In genomic region chr11:86963027-86963426, GRCm38 (mm10) we compare ENCODE assay signal across 13 mouse cellular contexts. TPM values are rescaled to one million over a fixed set of nuclear protein-coding genes. Genes with fewer than 3 reads are reported as not detected.
DNase-seq lines count a peak whose midpoint lies in the region; ATAC-seq and TF ChIP-seq lines count a peak whose summit lies in the region.
"Had no signal": no experiment of that assay in that cellular context is flagged by ENCODE, and none has a peak within 500 bp of the region (broad histone marks: within the 10 kb centered on the region; RNA-seq: fewer than 3 reads in every experiment).

No protein-coding gene starts in this region.

- no peaks in the 10 kb centered on the region for H3K9me3 ChIP-seq in lung, embryonic 16.5 days (ENCODE audit: control insufficient read depth, low read length)
- no peaks in the 10 kb centered on the region for H3K9me3 ChIP-seq in stomach, embryonic 16.5 days (replicated peaks; ENCODE audit: control insufficient read depth, low read length)
- H3K9me3 ChIP-seq: hindbrain, embryonic 15.5 days; limb, embryonic 15.5 days had no signal

- intact Hi-C loops in heart, adult 2 months (cut with DNase I) = no loop called here
- intact Hi-C loops in heart, postnatal 25 days (cut with DNase I) = no loop called here
- intact Hi-C loops in heart, postnatal 10 days (cut with DNase I) = no loop called here

- no peak for TF ChIP-seq CTCF in heart, adult 2 months (IDR thresholded peaks at IDR 0.05)

- peaks cover 51% of the 10 kb centered on the region for H3K4me1 ChIP-seq in heart, adult 2 months (ENCODE audit: control insufficient read depth, insufficient read depth, low read length)
- peaks cover 64% of the 10 kb centered on the region for H3K4me1 ChIP-seq in lung, embryonic 16.5 days (replicated peaks; ENCODE audit: control insufficient read depth, insufficient read depth, low read length)
- peaks cover 61% of the 10 kb centered on the region for H3K4me1 ChIP-seq in stomach, embryonic 16.5 days (ENCODE audit: control insufficient read depth, insufficient read depth, low read length)

- no peak for TF ChIP-seq POLR2A in heart, adult 2 months (IDR thresholded peaks at IDR 0.05; ENCODE audit: insufficient read depth, low read depth, low read length)

- DNase-seq in heart, adult 2 months = peak in 1 of 2 experiments; percentile 52
- DNase-seq in heart, postnatal 25 days (ENCODE audit: low spot score) = no peak
- no peak for DNase-seq in lung, adult 18-20 months
- peak; percentile 58 to 78 for DNase-seq in heart, postnatal 10 days
- no peak for DNase-seq in layer of hippocampus, adult 9-10 months (ENCODE audit: low spot score)
- DNase-seq: adrenal gland, postnatal 10 days; cerebellum, adult 18-20 months had no signal

- H3K27ac ChIP-seq in heart, adult 2 months = peak overlapping the region; percentile 74
- H3K27ac ChIP-seq in lung, embryonic 16.5 days (ENCODE audit: low read length) = peak overlapping the region; percentile 92
- peak overlapping the region; percentile 91; the same call in 1 of the 2 replicates for H3K27ac ChIP-seq in stomach, embryonic 16.5 days (ENCODE audit: low read length)
- H3K27ac ChIP-seq: hindbrain, embryonic 15.5 days; limb, embryonic 15.5 days had no signal

- ATAC-seq in lung, embryonic 16.5 days (ENCODE audit: low read depth) = no peak
- ATAC-seq in stomach, embryonic 16.5 days (ENCODE audit: insufficient read depth, low FRiP score) = no peak
- ATAC-seq in erythroid progenitor cell, adult 5-6 weeks (replicated peaks; ENCODE audit: low FRiP score, poor library complexity, severe bottlenecking) = no peak
- ATAC-seq: Patski had no signal

- TF ChIP-seq EP300 in heart, adult 2 months (IDR thresholded peaks at IDR 0.05; ENCODE audit: insufficient read depth, low read depth, low read length) = no peak

- no peaks in the 10 kb centered on the region for H3K27me3 ChIP-seq in heart, adult 2 months (ENCODE audit: control insufficient read depth, insufficient read depth, low read length)
- H3K27me3 ChIP-seq in lung, embryonic 16.5 days (ENCODE audit: control insufficient read depth, insufficient read depth, low read depth, low read length) = no peaks in the 10 kb centered on the region
- no peaks in the 10 kb centered on the region for H3K27me3 ChIP-seq in stomach, embryonic 16.5 days (ENCODE audit: control insufficient read depth, insufficient read depth, low read length)
- H3K27me3 ChIP-seq: hindbrain, embryonic 15.5 days; limb, embryonic 15.5 days; Patski had no signal

- peaks cover 47% of the 10 kb centered on the region for H3K36me3 ChIP-seq in heart, adult 2 months (ENCODE audit: control insufficient read depth, insufficient read depth, low read length)
- no peaks in the 10 kb centered on the region for H3K36me3 ChIP-seq in lung, embryonic 16.5 days (ENCODE audit: control insufficient read depth, insufficient read depth, low read length)
- H3K36me3 ChIP-seq in stomach, embryonic 16.5 days (ENCODE audit: control insufficient read depth, insufficient read depth, low read length) = no peaks in the 10 kb centered on the region
- H3K36me3 ChIP-seq: hindbrain, embryonic 15.5 days had no signal

- no peak overlapping the region for H3K4me2 ChIP-seq in lung, embryonic 16.5 days (ENCODE audit: low read depth, low read length)
- H3K4me2 ChIP-seq in stomach, embryonic 16.5 days (ENCODE audit: low read depth, low read length) = no peak overlapping the region
- H3K4me2 ChIP-seq: hindbrain, embryonic 15.5 days; limb, embryonic 15.5 days had no signal

- 13% methylated on average over 1 of the region's 1 CpGs for WGBS in heart, adult 2 months
- WGBS in lung, embryonic 16.5 days = 25% methylated on average over 1 of the region's 1 CpGs
- WGBS in stomach, embryonic 16.5 days = 38% methylated on average over 1 of the region's 1 CpGs

- no peaks in the 10 kb centered on the region for H3K79me2 ChIP-seq in heart, adult 2 months (replicated peaks; ENCODE audit: control insufficient read depth, insufficient read depth, low read length)

- 0 out of 2 replicates have a peak overlapping the region, but pooled peaks have one; percentile 15 for H3K4me3 ChIP-seq in heart, adult 2 months
- H3K4me3 ChIP-seq in lung, embryonic 16.5 days (ENCODE audit: low read length) = no peak overlapping the region
- no peak overlapping the region for H3K4me3 ChIP-seq in stomach, embryonic 16.5 days (replicated peaks; ENCODE audit: low read length)
- H3K4me3 ChIP-seq: hindbrain, embryonic 15.5 days; limb, embryonic 15.5 days had no signal

- H3K9ac ChIP-seq in heart, adult 2 months (ENCODE audit: low read depth, low read length) = no peak overlapping the region
- H3K9ac ChIP-seq in lung, embryonic 16.5 days (ENCODE audit: low read length) = no peak overlapping the region
- H3K9ac ChIP-seq in stomach, embryonic 16.5 days (ENCODE audit: low read length) = no peak overlapping the region
- H3K9ac ChIP-seq: hindbrain, embryonic 15.5 days; limb, embryonic 15.5 days had no signal

RNA-seq across cellular contexts. Expression of gene Ypel2, which starts 30.5 kb away (rescaled TPM):
- 10 to 100 TPM; 11.6 to 26.3 TPM for total RNA-seq in heart, adult 2 months (2021)
- 7.9 and 12.2 TPM in 2 replicates for polyA plus RNA-seq in heart, adult 2 months (2012; rRNA removed)
- 10 to 100 TPM; 16.2 to 35.4 TPM for total RNA-seq in heart, postnatal 25 days (2021)
- 11.4 and 11.8 TPM in 2 replicates for polyA plus RNA-seq in lung, embryonic 16.5 days (2015; fragmentation: Nextera tagmentation; extraction: Ambion mirVana)
- 10 to 100 TPM; 26.1 to 31.3 TPM for total RNA-seq in heart, postnatal 10 days (2021)
- polyA plus RNA-seq in stomach, embryonic 16.5 days (2015; fragmentation: Nextera tagmentation; extraction: Ambion mirVana) = 7.7 and 8.1 TPM in 2 replicates
- 0.36 and 2.9 TPM in 2 replicates for total RNA-seq in erythroid progenitor cell, adult 5-6 weeks (2015; ENCODE audit: low replicate concordance)
- 0.13 and 1.5 TPM in 2 replicates for total RNA-seq in erythroid progenitor cell, adult 5-6 weeks (2017; ENCODE audit: low replicate concordance)

Comparison
In these comparisons a context has a peak if more than half of its experiments do, and no peak if none do; other contexts are left out.
1. DNase-seq: peak in heart, postnatal 10 days (2 of 2); none in heart, postnatal 25 days (single experiment), lung, adult 18-20 months (0 of 2) and layer of hippocampus, adult 9-10 months (single experiment).
2. Peak in every context shown above with its lines, with median percentiles within 50 percentile points of each other: H3K27ac ChIP-seq.